Mouse (Mus musculus): ENCODE results near the gene Cpeb3.
A peak's percentile ranks its signal among the peaks of the same experiment; 100 is the strongest.
"Not testable (repeated sequence)": the region's sequence is repeated elsewhere in the genome, so short reads cannot be mapped to it uniquely, and the experiment has no call there.

Gene Cpeb3

GRCm38 (mm10) chr19:37208176-37208755 is at the start of gene Cpeb3:
Gene Cpeb3 (minus strand): TSS chr19:37208601.
- DNase-seq = peak in 1 of 2 experiments; percentile 10

GRCm38 (mm10) chr19:37255321-37255720 is 46.9 kb upstream of the Cpeb3 start:
- DNase-seq = no peak

GRCm38 (mm10) chr19:37252104-37252503 is 43.7 kb upstream of the Cpeb3 start:
- DNase-seq = no peak

- no peak for DNase-seq
Measured at GRCm38 (mm10) chr19:37248199-37248598, 39.8 kb upstream of the Cpeb3 start.

GRCm38 (mm10) chr19:37246859-37247258 is 38.5 kb upstream of the Cpeb3 start:
- no peak for DNase-seq

- no peak for DNase-seq
Measured at GRCm38 (mm10) chr19:37242707-37243106, 34.3 kb upstream of the Cpeb3 start.

GRCm38 (mm10) chr19:37241201-37241600 is 32.8 kb upstream of the Cpeb3 start:
- no peak for DNase-seq

GRCm38 (mm10) chr19:37239096-37239495 is 30.7 kb upstream of the Cpeb3 start:
- no peak for DNase-seq

- DNase-seq = no peak
Measured at GRCm38 (mm10) chr19:37238651-37239050, 30.2 kb upstream of the Cpeb3 start.

GRCm38 (mm10) chr19:37237712-37238437 is 29.5 kb upstream of the Cpeb3 start:
- no peak for DNase-seq

GRCm38 (mm10) chr19:37237306-37237705 is 28.9 kb upstream of the Cpeb3 start:
- DNase-seq = no peak

- DNase-seq = no peak
Measured at GRCm38 (mm10) chr19:37235818-37236217, 27.4 kb upstream of the Cpeb3 start.

- no peak for DNase-seq
Measured at GRCm38 (mm10) chr19:37233561-37234539, 25.4 kb upstream of the Cpeb3 start.

- DNase-seq = not testable (repeated sequence)
Measured at GRCm38 (mm10) chr19:37232598-37232997, 24.2 kb upstream of the Cpeb3 start.

- DNase-seq = no peak
Measured at GRCm38 (mm10) chr19:37225197-37225862, 16.9 kb upstream of the Cpeb3 start.

- no peak for DNase-seq
Measured at GRCm38 (mm10) chr19:37214711-37215110, 6.3 kb upstream of the Cpeb3 start.

- no peak for DNase-seq
Measured at GRCm38 (mm10) chr19:37211416-37211815, 3.0 kb upstream of the Cpeb3 start.

- no peak for DNase-seq
Measured at GRCm38 (mm10) chr19:37210457-37210856, 2.1 kb upstream of the Cpeb3 start.

- no peak for DNase-seq
Measured at GRCm38 (mm10) chr19:37209467-37210128, 1.2 kb upstream of the Cpeb3 start.

- no peak for DNase-seq
Measured at GRCm38 (mm10) chr19:37208986-37209385, 585 bp upstream of the Cpeb3 start.

- peak; percentile 80 to 81 for DNase-seq
Measured at GRCm38 (mm10) chr19:37207303-37208175, 862 bp downstream of the Cpeb3 start, which contains the start of gene March5. Gene March5 (plus strand): TSS chr19:37207543.

Measured in thymus, adult 18-20 months (tissue).